Mouse (Mus musculus) hematopoietic stem cell, adult 5-6 weeks (primary cell): ENCODE data around the gene Ncstn. TPM values are rescaled to one million over a fixed set of nuclear protein-coding genes. Genes with fewer than 3 reads are reported as not detected.
A peak's percentile ranks its signal among the peaks of the same experiment; 100 is the strongest.

Experiments
- ATAC-seq, 2 experiments: fragments of 125-278 bp in 1 of 2; replicated peaks in 1 of 2; 2 replicates each; pipeline ENCODE4 v1.8.0; 2016 to 2017; ENCODE audit warnings: inconsistent platforms in 2 of 2, mild to moderate bottlenecking in 2 of 2, moderate number of reproducible peaks in 2 of 2, low read depth in 1 of 2, moderate TSS enrichment in 1 of 2; ENCODE audit not compliant: low FRiP score in 2 of 2, poor library complexity in 2 of 2, severe bottlenecking in 2 of 2, insufficient read depth in 1 of 2, low TSS enrichment in 1 of 2
- total RNA-seq: library from RNA; stranded (forward); fragments of 172-1452, 232-1000 nt; gene quantifications from 2 replicates; pipeline ENCODE4 v1.2.3, GENCODE M21; 2017

The Ncstn gene
- total RNA-seq, result 24.0 and 25.1 TPM in 2 replicates

DNA sequence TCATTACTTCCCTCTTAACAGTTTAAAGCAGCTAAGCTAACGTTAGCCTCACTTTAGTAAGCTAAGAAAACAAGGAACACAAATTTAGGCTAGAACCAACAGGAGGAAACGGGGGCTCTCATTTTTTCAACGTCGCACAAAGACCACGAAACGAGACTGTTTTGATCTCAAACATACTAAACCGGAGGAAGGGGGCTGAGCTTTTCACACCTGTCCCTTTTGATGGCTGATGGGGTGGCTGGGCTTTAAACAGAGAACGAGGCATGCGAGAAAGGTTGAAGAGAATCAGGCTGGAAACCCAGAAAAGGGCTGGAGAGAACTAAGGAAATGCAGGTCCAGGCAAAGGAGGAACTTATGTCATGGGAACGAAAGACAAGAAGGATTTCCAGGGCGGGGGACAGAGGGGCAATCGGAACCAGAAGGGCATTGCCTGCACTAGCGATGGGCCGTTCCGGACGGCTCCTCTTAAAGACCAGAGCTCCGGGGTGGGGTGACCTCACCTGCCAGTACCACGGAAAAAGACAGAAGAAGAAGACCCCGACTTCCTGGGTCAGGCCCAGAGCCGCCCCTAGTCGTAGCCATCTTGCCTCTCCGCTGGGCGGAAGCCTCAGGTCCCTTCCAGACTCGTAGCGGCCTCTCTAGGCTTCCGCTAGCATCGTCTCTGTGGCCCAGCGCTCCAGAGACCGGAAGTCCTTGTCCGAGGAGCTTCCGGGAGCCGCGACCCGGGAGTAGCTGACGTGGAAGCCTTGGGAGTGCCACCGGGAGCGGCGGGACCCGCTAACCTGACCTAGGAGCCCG, at the start of gene Ncstn, which contains the start of gene Copa:
Ncstn (minus strand) TSS at position 695 of the 798 bp plus-strand sequence.
Copa (plus strand) TSS at position 429 of the 798 bp plus-strand sequence.
- peak; percentile 97 to 99 for ATAC-seq

GRCm38 (mm10) chr1:172132319-172132718, 49.7 kb upstream of the Ncstn start:
- no peak for ATAC-seq

GRCm38 (mm10) chr1:172129780-172130179, 47.2 kb upstream of the Ncstn start:
- ATAC-seq, result no peak

DNA sequence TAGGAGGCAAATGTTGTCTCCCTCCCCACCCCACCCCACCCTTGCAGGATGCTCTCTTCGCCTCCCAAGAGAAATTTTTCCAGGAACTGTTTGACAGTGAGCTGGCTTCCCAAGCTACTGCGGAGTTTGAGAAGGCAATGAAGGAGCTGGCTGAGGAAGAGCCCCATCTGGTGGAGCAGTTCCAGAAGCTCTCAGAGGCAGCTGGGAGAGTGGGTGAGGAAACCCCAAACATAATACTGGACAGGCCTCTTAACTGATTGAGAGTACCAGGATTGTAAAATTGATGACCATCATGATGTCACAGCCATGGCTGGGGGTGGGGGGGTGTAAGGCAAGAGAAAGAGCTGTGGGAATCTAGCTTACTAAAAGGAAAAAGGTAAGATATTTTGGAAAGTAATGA, 46.5 kb upstream of the Ncstn start:
- ATAC-seq, result no peak

- ATAC-seq, result no peak
Measured at GRCm38 (mm10) chr1:172128563-172128962, 46.0 kb upstream of the Ncstn start.

- ATAC-seq, result no peak
Measured at GRCm38 (mm10) chr1:172127487-172127886, 44.9 kb upstream of the Ncstn start.

DNA sequence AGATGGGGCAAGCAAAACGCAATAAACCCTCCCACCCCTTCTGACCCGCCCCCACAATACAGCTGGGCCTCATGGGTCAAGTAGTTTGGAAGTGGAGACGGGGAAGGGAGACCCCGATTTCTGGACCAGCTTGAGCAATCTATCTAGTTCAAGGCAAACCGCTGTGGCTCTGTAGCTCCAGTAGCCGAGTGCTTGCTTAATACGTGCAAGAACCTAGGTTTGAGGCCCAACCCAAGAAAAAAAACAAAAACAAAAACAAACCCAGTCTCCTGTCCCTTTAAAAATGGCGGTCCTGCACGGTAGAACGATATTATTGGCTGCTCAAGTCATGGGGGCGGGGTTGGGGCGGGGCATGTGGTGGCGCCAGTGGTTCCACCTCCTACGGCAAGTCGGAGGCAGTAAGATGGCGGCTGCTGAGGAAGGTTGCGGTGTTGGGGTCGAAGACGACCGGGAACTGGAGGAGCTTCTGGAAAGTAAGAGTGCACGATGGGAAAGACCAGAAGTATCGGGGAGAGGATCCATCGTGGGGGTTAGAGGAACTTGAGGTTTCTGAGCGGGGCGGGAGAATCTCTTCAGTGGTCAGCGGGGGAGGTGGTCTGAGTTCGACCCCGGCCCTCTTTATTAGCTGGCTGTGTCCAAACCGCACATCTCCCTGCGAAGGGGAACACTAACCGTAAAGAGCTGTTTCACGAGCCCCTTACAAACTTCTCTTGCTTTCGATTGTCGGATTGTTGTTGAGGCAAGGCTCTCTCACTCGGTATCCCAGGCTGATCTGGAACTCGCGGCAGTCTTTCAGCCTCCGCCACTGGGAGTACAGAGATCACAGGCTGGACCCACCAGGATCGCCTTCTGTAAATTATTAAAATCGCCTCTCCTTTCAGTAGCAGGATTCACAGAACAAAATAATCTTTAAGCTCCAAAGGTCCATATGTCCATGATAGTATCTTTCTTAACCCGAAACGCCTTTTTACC, 44.1 kb upstream of the Ncstn start, which contains the start of gene Pex19:
Pex19 (plus strand) TSS at position 380 of the 972 bp plus-strand sequence.
- peak; percentile 97 to 98 for ATAC-seq

DNA sequence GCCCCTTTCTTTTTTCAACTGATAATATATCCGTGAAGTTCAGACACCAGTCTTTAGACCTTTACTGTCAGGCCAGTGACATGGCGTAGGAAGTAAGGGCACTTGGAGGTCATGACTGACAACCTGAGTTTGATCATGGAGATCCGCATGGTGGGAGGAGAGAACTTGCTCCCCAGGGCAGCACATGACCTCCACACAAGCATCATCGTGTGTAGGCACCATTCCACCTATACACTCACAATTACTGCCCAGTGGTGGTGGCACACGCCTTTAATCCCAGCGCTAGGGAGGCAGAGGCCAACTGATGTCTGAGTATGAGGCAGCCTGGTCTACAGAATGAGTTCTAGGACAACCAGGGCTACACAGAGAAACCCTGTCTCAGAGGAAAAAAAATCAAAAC, 42.0 kb upstream of the Ncstn start:
- no peak for ATAC-seq

GRCm38 (mm10) chr1:172122671-172123070, 40.1 kb upstream of the Ncstn start:
- ATAC-seq, result no peak

GRCm38 (mm10) chr1:172119720-172120119, 37.1 kb upstream of the Ncstn start:
- ATAC-seq, result peak; percentile 62 to 65; a peak in 3 of 4 replicates

DNA sequence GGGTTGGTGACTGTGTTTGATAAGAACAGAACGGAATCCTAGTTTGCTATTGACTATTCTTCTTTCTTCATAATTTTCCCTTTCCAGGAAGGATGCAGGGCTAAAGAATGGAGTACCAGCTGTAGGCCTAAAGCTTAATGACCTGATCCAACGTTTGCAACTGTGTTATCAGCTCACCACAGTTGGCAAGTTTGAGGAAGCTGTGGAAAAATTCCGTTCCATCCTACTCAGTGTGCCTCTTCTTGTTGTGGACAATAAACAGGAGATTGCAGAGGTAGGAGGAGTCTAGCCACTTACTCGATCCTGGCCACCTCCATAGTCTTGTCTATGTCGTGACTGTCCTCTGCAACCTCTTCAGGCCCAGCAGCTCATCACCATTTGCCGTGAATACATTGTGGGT, 36.5 kb upstream of the Ncstn start:
- ATAC-seq, result no peak

GRCm38 (mm10) chr1:172116948-172117347, 34.4 kb upstream of the Ncstn start:
- ATAC-seq, result no peak

- no peak for ATAC-seq
Measured at GRCm38 (mm10) chr1:172107777-172108477, 25.3 kb upstream of the Ncstn start.

DNA sequence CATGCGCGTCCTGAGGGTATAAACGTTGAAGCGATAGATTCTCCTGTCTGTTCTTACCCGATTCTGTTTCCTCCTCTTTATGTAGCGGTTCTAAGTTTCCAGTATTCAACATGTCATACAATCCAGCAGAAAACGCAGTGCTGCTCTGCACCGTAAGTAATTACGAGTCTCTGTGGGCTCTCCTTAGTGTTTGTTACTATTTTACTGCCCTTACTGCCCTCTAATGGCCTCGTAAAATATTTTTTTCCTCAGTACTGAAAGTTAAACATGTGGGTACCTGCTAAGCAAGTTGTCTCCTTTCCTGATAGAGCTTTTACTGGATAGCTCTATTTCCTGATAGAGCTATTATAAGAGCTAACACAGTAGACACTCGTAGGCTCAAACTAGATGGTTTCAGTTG, 22.5 kb upstream of the Ncstn start:
- no peak for ATAC-seq

DNA sequence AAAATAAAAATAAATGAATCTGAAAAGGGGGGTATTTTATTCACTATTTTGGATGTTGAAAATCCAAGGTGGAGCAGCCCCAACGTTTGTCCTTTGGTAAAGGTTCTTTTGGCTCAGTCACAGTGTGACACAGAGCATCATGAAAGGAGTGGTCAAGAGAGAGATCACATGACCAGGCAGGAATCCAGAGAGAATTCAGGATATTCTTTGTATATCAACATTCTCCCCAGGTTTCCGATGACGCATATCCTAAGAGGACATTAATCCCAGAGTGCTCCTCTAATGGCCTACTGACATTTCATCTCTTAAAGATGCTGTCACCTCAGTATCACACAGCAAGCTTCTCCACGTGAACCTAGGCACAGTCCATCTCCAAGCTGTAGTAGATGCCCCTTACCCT, 21.0 kb upstream of the Ncstn start:
- no peak for ATAC-seq

DNA sequence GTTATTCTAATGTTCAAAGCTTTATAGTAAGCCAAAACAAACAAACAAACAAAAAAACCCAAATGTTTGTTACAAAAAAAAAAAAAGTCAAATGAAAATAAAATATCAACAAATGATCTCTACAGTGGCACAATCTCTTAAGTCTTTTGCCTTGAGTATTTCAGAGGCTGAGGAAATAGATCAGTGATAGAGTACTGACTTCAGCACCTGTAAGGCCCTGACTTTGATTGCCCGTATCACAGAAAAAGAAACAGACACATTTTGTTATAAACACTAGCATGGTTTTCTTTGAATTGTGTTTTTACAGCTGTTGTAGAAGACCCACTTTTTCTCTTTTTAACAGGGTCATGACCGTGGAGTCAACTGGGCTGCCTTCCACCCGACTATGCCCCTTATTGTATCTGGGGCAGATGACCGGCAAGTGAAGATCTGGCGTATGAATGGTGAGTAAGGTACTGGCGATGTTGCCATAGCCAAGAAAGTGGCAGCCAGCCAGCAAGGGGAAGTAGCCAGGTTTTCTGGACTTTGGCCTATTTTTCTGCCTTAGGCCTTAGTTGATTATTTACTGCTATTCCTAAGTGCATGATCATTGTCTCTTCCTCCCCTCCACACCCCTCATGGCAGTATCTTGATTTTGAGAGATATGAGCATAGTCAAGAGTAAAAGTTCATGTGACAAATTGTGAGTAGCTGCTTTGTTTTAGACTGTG, 16.9 kb upstream of the Ncstn start:
- ATAC-seq, result no peak

- ATAC-seq, result no peak
Measured at GRCm38 (mm10) chr1:172095202-172095601, 12.6 kb upstream of the Ncstn start.
